Mouse (Mus musculus) C2C12 (cell line): ENCODE data around the gene Dmrt3. TPM values are rescaled to one million over a fixed set of nuclear protein-coding genes. Genes with fewer than 3 reads are reported as not detected.

ENCODE experiments used
- H3K27me3 ChIP-seq: one replicate; pipeline ENCODE4 v1.6.1; 2011; ENCODE audit not compliant: control insufficient read depth, insufficient read depth, insufficient read length
- H3K36me3 ChIP-seq: one replicate; pipeline ENCODE4 v1.6.1; 2011; ENCODE audit not compliant: control insufficient read depth, insufficient read depth
- H3K4me3 ChIP-seq: one replicate; pipeline ENCODE4 v1.5.1; 2011; ENCODE audit warnings: mild to moderate bottlenecking, control low read depth; ENCODE audit not compliant: poor library complexity, insufficient read depth, severe bottlenecking
- H3K79me2 ChIP-seq: one replicate; pipeline ENCODE4 v1.6.1; 2011; ENCODE audit not compliant: control insufficient read depth, insufficient read depth
- H3K79me3 ChIP-seq: one replicate; pipeline ENCODE4 v1.6.1; 2011; ENCODE audit warnings: low read depth, control low read depth
- H3ac ChIP-seq: one replicate; pipeline ENCODE3; 2011; ENCODE audit warnings: low read depth; ENCODE audit not compliant: control insufficient read depth, insufficient read length
- CEBPB ChIP-seq: IDR thresholded peaks from one replicate; pipeline ENCODE4 v1.6.1; 2011; ENCODE audit warnings: low read depth, mild to moderate bottlenecking, control low read depth, moderate library complexity
- CTCF ChIP-seq: IDR thresholded peaks from one replicate; pipeline ENCODE4 v1.5.1; 2011; ENCODE audit not compliant: control insufficient read depth, insufficient read depth, insufficient read length
- FOSL1 ChIP-seq: IDR thresholded peaks from one replicate; pipeline ENCODE4 v1.8.0; 2011; ENCODE audit warnings: mild to moderate bottlenecking, low read length; ENCODE audit not compliant: poor library complexity, insufficient read depth, severe bottlenecking
- MAX ChIP-seq: IDR thresholded peaks from one replicate; pipeline ENCODE4 v1.6.1; 2011; ENCODE audit warnings: mild to moderate bottlenecking, control low read depth
- MYOD1 ChIP-seq: IDR thresholded peaks from one replicate; pipeline ENCODE4 v1.6.1; 2011; ENCODE audit warnings: low read depth; ENCODE audit not compliant: control insufficient read depth, insufficient read length
- MYOG ChIP-seq: IDR thresholded peaks from one replicate; pipeline ENCODE4 v1.6.1; 2011; ENCODE audit not compliant: control insufficient read depth, insufficient read length; ENCODE audit errors: extremely low read depth
- USF1 ChIP-seq: IDR thresholded peaks from one replicate; pipeline ENCODE4 v1.6.1; 2011; ENCODE audit warnings: low read depth, mild to moderate bottlenecking, control low read depth, moderate library complexity
- polyA plus RNA-seq: library from polyadenylated mRNA; unstranded; fragments of >200 nt; fragmentation: generic; extraction: Trizol; gene quantifications from one replicate; pipeline ENCODE4 v1.2.1, GENCODE M21; 2012; ENCODE audit warnings: missing spikeins

The Dmrt3 gene
- polyA plus RNA-seq, 1 experiment = 0.33 TPM

DNA sequence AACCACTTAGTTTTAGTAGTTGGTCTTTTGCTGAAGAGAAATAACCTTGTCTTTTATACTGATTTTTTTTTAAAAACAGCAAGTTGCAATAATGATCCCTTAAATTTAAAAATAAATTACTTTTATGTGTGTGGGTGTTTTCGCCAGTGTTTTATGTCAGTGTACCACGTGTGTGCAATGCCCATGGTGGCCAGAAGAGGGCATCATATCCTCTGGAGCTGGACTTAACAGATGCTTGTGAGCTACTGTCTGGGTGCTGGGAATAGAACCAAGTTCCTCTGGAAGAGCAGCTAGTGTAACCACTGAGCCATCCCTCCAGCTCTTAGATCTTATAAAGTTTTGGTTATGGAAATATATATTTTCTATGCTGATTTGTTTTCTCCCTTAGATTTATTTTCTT is 30.7 kb upstream of the Dmrt3 start:
- H3K27me3 ChIP-seq = no peaks in the 10 kb centered on the region

DNA sequence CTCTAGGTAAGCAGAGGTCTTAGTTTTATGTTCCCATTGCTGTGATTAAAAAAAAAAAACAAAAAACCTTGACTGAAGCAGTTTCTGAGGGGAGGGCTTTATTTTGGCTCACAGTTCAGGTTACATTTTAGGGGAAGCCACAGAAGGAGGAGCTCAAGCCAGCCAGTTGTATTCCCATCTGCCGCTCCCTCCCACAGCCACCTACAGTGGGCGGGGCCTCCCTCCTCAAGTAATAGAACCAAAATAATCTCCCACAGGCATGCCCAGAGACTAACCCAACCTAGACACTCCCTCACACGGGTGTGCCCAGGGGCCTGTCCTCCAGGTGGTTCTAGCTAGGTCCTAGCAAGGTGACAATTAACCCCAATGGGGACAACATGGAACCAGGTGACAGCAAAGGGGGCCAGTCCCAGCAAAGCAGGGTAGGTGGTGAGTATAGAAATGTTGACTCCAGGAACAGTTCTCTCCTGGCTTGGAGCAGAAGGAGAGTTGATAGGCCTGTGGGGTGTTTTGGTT is 12.3 kb upstream of the Dmrt3 start:
- no peak for TF ChIP-seq USF1
- TF ChIP-seq FOSL1 = no peak
- TF ChIP-seq CEBPB = no peak
- TF ChIP-seq CTCF = no peak
- TF ChIP-seq MYOD1 = no peak
- TF ChIP-seq MAX = no peak
- no peak for TF ChIP-seq MYOG
- no peak overlapping the region for H3K4me3 ChIP-seq
- H3ac ChIP-seq = no peak overlapping the region
- no peaks in the 10 kb centered on the region for H3K79me3 ChIP-seq
- H3K79me2 ChIP-seq = no peaks in the 10 kb centered on the region
- peaks cover 21% of the 10 kb centered on the region for H3K27me3 ChIP-seq
- H3K36me3 ChIP-seq = no peaks in the 10 kb centered on the region

More for the DNA sequence above, 30.7 kb upstream of the Dmrt3 start:
- Histone ChIP-seq H3K79me2 (no peaks in the 10 kb centered on the region), H3K79me3 (no peaks in the 10 kb centered on the region), H3K36me3 (no peaks in the 10 kb centered on the region), H3ac (no peak overlapping the region), H3K4me3 (no peak overlapping the region)
- TF ChIP-seq MYOG (no peak), USF1 (no peak), CTCF (no peak), MYOD1 (no peak), MAX (no peak), CEBPB (no peak), FOSL1 (no peak)

DNA sequence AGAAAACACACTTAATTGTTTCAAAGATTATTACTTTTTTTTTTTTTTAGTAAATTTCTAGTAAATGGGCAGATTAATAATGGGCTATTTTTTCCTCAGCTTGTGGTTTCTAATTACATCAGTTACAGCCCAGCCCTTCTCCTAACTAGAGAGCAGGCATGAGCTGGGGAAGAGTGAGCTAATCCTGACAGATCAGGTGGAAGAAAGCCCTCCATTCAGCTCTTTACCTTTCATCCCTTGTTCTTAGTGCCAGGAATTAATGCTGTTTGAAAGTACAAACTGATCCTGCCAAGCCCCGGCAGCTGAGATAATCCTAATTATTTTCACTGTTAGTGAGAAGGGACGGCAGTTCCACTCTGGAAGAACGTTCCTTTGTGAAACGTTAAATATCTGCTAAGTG is 11.5 kb upstream of the Dmrt3 start:
- Histone ChIP-seq H3K27me3 (peaks cover 29% of the 10 kb centered on the region), H3ac (no peak overlapping the region)
- no peak for TF ChIP-seq FOSL1
- no peak for TF ChIP-seq USF1
- TF ChIP-seq MYOD1 = no peak
- no peak for TF ChIP-seq MAX
- no peak for TF ChIP-seq CTCF
- no peak for TF ChIP-seq MYOG
- TF ChIP-seq CEBPB = no peak

DNA sequence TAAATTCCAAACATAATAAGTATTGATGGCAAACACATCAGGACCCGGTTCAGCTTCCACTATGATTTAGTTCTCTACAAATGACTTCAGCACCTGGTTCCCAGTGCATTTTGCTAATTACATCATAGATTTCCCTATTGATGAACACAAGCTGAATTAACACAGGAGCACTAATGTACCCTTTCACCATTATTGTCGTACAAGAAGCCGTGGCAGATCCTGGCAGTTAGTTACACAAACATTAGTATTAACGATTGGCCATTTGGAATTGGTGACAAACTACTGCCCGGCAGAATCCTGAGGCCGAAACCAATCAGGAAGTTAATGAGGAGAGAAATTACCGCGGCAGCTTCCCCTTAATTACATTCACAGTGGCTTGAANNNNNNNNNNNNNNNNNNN is 8.1 kb upstream of the Dmrt3 start:
- Histone ChIP-seq H3ac (no peak overlapping the region), H3K79me3 (no peaks in the 10 kb centered on the region), H3K4me3 (no peak overlapping the region), H3K27me3 (peaks cover 53% of the 10 kb centered on the region), H3K79me2 (no peaks in the 10 kb centered on the region), H3K36me3 (no peaks in the 10 kb centered on the region)
- no peak for TF ChIP-seq MYOG
- TF ChIP-seq USF1 = no peak
- no peak for TF ChIP-seq MYOD1
- TF ChIP-seq CEBPB = no peak
- no peak for TF ChIP-seq CTCF
- no peak for TF ChIP-seq MAX
- no peak for TF ChIP-seq FOSL1

More for the DNA sequence above, 11.5 kb upstream of the Dmrt3 start:
- Histone ChIP-seq H3K79me2 (no peaks in the 10 kb centered on the region), H3K79me3 (no peaks in the 10 kb centered on the region), H3K36me3 (no peaks in the 10 kb centered on the region), H3K4me3 (no peak overlapping the region)

DNA sequence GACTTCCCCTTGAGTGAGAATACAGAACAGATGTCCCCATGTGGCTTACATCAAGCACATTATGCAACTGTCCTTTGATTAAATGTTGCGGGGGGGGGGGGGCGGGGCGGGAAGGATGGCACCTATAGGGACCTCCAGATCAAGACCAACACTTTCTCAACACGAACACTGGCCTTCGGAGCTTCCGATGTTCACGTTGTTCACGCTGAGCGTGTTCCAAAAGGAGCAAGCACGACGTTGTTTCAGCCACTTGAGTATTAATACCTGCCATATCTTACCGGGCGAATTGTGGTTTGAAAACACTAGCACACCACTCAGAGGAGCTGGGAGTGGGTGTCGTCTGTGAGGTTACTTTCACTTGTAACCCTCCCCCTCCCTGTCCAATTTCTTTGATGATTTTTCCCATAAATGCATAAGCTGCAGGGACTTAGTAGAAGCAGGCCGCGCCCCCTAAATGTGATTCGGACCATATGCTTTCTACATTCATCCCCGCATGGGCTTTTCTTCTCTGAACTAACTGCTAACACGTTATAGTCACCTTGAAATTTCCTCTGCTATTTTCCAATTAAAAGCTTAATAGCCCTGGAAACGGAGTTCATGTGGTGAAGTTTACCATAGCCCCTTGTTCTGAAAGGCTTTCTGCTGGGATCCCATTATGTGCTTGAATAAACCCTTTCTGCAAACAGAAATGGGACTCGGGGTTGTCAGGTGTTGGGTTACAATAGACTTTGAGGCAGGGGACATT is 2.5 kb upstream of the Dmrt3 start:
- Histone ChIP-seq H3K79me3 (no peaks in the 10 kb centered on the region), H3ac (no peak overlapping the region), H3K27me3 (peaks cover 70% of the 10 kb centered on the region), H3K79me2 (no peaks in the 10 kb centered on the region), H3K36me3 (no peaks in the 10 kb centered on the region), H3K4me3 (no peak overlapping the region)
- TF ChIP-seq CTCF = no peak

DNA sequence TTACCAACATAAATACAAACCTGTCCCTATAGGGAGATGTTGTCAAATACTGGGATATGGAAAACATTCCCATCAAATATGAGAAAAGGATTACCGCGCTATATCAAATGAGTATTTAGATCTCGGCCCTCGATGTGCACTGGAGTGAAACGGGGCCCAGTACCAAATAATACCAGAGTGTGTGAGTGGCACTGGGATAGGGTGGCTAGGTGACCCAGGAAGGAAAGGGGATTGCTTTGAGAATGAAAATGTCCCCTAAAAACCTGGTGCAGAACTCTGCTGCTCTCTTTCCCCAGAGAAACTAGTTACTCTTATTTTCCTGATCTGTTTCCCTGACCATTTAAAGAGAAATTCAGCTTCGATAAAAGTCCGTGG is 1.9 kb upstream of the Dmrt3 start:
- Histone ChIP-seq H3K27me3 (peaks cover 69% of the 10 kb centered on the region), H3K79me2 (no peaks in the 10 kb centered on the region), H3ac (no peak overlapping the region), H3K4me3 (no peak overlapping the region), H3K36me3 (no peaks in the 10 kb centered on the region), H3K79me3 (no peaks in the 10 kb centered on the region)
- TF ChIP-seq MAX = no peak
- TF ChIP-seq CEBPB = no peak
- no peak for TF ChIP-seq MYOD1
- no peak for TF ChIP-seq MYOG
- TF ChIP-seq USF1 = no peak
- TF ChIP-seq CTCF = no peak
- no peak for TF ChIP-seq FOSL1
